In the genomic region with DNA sequence AAGGTAGTCTGAATTCAATTTTAAA, we compare ENCODE assay signal across 8 mouse cellular contexts. TPM values are rescaled to one million over a fixed set of nuclear protein-coding genes. Genes with fewer than 3 reads are reported as not detected.
DNase-seq lines count a peak whose midpoint lies in the region; ATAC-seq and TF ChIP-seq lines count a peak whose summit lies in the region.

Gene Cish (plus strand): TSS at position 11 of the 25 bp plus-strand sequence.

- DNase-seq in spleen, adult 2 months (ENCODE audit: low read depth in 1 of 2, low spot score in 2 of 2): no peak
- DNase-seq in spleen, postnatal 14 days (ENCODE audit: low spot score in 2 of 2): no peak
- no peak for DNase-seq in forebrain, embryonic 11.5 days (ENCODE audit: low spot score)
- no peak for DNase-seq in right cerebral cortex, postnatal 36 days (ENCODE audit: low spot score in 2 of 2)
- DNase-seq in right cerebral cortex, adult 18-20 months: no peak
- DNase-seq in ovary, postnatal 10 days (ENCODE audit: low spot score): no peak

- no peaks in the 10 kb centered on the region for H3K27me3 ChIP-seq in spleen, adult 2 months (ENCODE audit: control insufficient read depth, insufficient read depth, low read length)
- H3K27me3 ChIP-seq in forebrain, embryonic 11.5 days (ENCODE audit: control insufficient read depth, insufficient read depth, low read length): peaks cover 2% of the 10 kb centered on the region; the same call in 1 of the 2 replicates
- H3K27me3 ChIP-seq in hindbrain, embryonic 16.5 days (replicated peaks; ENCODE audit: control insufficient read depth, insufficient read depth, low read length): no peaks in the 10 kb centered on the region
- peaks cover 5% of the 10 kb centered on the region for H3K27me3 ChIP-seq in myocyte (ENCODE audit: control insufficient read depth, insufficient read depth, insufficient read length)

- peak within 1 kb of the TSS; percentile 78 for H3K4me3 ChIP-seq in spleen, adult 2 months (ENCODE audit: extremely low read depth, insufficient read depth, insufficient read length)
- peak within 1 kb of the TSS; percentile 64 for H3K4me3 ChIP-seq in forebrain, embryonic 11.5 days (ENCODE audit: low read depth, low read length)
- peak within 1 kb of the TSS; percentile 61 for H3K4me3 ChIP-seq in hindbrain, embryonic 16.5 days (ENCODE audit: low read length)
- H3K4me3 ChIP-seq in myocyte: peak within 1 kb of the TSS; percentile 27

- 0 out of 2 replicates have a peak, but pooled peaks cover 3% of the 10 kb centered on the region for H3K4me1 ChIP-seq in spleen, adult 2 months (ENCODE audit: control insufficient read depth, insufficient read depth, insufficient read length)
- peaks cover 3% of the 10 kb centered on the region; the same call in 1 of the 2 replicates for H3K4me1 ChIP-seq in forebrain, embryonic 11.5 days (replicated peaks; ENCODE audit: control insufficient read depth, insufficient read depth, low read length)
- peaks cover 8% of the 10 kb centered on the region for H3K4me1 ChIP-seq in hindbrain, embryonic 16.5 days (ENCODE audit: control insufficient read depth, insufficient read depth, low read depth, low read length)

- H3K4me2 ChIP-seq in forebrain, embryonic 11.5 days (ENCODE audit: low read depth, low read length, severe bottlenecking): peak within 1 kb of the TSS; percentile 92
- H3K4me2 ChIP-seq in hindbrain, embryonic 16.5 days (ENCODE audit: low read length): peak within 1 kb of the TSS; percentile 85
- peak within 1 kb of the TSS; percentile 80 for H3K4me2 ChIP-seq in myocyte (ENCODE audit: low read depth)

- H3K79me2 ChIP-seq in myocyte (ENCODE audit: control insufficient read depth, insufficient read depth): no peaks in the 10 kb centered on the region

- peak within 1 kb of the TSS; percentile 74 for H3K9ac ChIP-seq in forebrain, embryonic 11.5 days (ENCODE audit: low read length)
- H3K9ac ChIP-seq in hindbrain, embryonic 16.5 days (ENCODE audit: low read depth, low read length): peak within 1 kb of the TSS; percentile 76

- no peak within 1 kb of the TSS for H3ac ChIP-seq in myocyte (ENCODE audit: control insufficient read depth, insufficient read length)

- no peaks in the 10 kb centered on the region for H3K9me3 ChIP-seq in forebrain, embryonic 11.5 days (ENCODE audit: control insufficient read depth, low read length)
- H3K9me3 ChIP-seq in hindbrain, embryonic 16.5 days (ENCODE audit: control insufficient read depth, low read length): no peaks in the 10 kb centered on the region

- no peak for TF ChIP-seq POLR2A in spleen, adult 2 months (IDR thresholded peaks at IDR 0.05; ENCODE audit: low read depth, low read length)
- TF ChIP-seq POLR2A in myocyte (IDR thresholded peaks at IDR 0.05; ENCODE audit: insufficient read length, low read depth): no peak

- H3K27ac ChIP-seq in spleen, adult 2 months (ENCODE audit: insufficient read depth, low read length): peak within 1 kb of the TSS; percentile 55
- no peak within 1 kb of the TSS for H3K27ac ChIP-seq in forebrain, embryonic 11.5 days (ENCODE audit: low read depth, low read length)
- peak within 1 kb of the TSS; percentile 18; the same call in 1 of the 2 replicates for H3K27ac ChIP-seq in hindbrain, embryonic 16.5 days (ENCODE audit: low read depth, low read length)

- ATAC-seq in forebrain, embryonic 11.5 days (replicated peaks; ENCODE audit: low FRiP score): no peak
- no peak for ATAC-seq in hindbrain, embryonic 16.5 days

- H3K36me3 ChIP-seq in spleen, adult 2 months (ENCODE audit: control insufficient read depth, insufficient read depth, low read length): no peaks in the 10 kb centered on the region
- no peaks in the 10 kb centered on the region for H3K36me3 ChIP-seq in forebrain, embryonic 11.5 days (ENCODE audit: control insufficient read depth, insufficient read depth, low read length)
- H3K36me3 ChIP-seq in hindbrain, embryonic 16.5 days (ENCODE audit: control insufficient read depth, insufficient read depth, low read length): peaks cover 5% of the 10 kb centered on the region; the same call in 1 of the 2 replicates
- H3K36me3 ChIP-seq in myocyte (ENCODE audit: control insufficient read depth, insufficient read depth): no peaks in the 10 kb centered on the region

- no peak for TF ChIP-seq CTCF in spleen, adult 2 months (IDR thresholded peaks at IDR 0.05; ENCODE audit: extremely low read depth, insufficient read depth, insufficient read length, insufficient replicate concordance)

TF ChIP-seq in myocyte, 11 proteins besides CTCF, POLR2A, EP300 and RAD21:
- no peak for TF ChIP-seq E2F4 (IDR thresholded peaks at IDR 0.05; ENCODE audit: insufficient read depth)
- TF ChIP-seq MAX (IDR thresholded peaks at IDR 0.05; ENCODE audit: low read depth): no peak
- no peak for TF ChIP-seq TCF3 (IDR thresholded peaks at IDR 0.05; ENCODE audit: insufficient read length, low read depth)
- TF ChIP-seq POLR2AphosphoS2 (IDR thresholded peaks at IDR 0.05; ENCODE audit: insufficient read length, low read depth): no peak
- no peak for TF ChIP-seq MYOG (IDR thresholded peaks at IDR 0.05; ENCODE audit: control insufficient read depth in 1 of 3, insufficient read depth in 1 of 3, insufficient read length in 2 of 3, low read depth in 2 of 3)
- TF ChIP-seq CEBPB (IDR thresholded peaks at IDR 0.05; ENCODE audit: insufficient read depth, poor library complexity, severe bottlenecking): no peak
- no peak for TF ChIP-seq USF1 (IDR thresholded peaks at IDR 0.05; ENCODE audit: low read depth)
- no peak for TF ChIP-seq TCF12 (IDR thresholded peaks at IDR 0.05; ENCODE audit: insufficient read depth, poor library complexity, severe bottlenecking)
- TF ChIP-seq REST (IDR thresholded peaks at IDR 0.05; ENCODE audit: insufficient read depth, insufficient read length): no peak

RNA-seq across cellular contexts. Expression of gene Cish, which starts in this region (rescaled TPM):
- polyA plus RNA-seq in spleen, adult 2 months (2012; rRNA removed): 9.3 and 13.3 TPM in 2 replicates
- 6.5 and 7.4 TPM in 2 replicates for polyA plus RNA-seq in forebrain, embryonic 11.5 days (2014; fragmentation: Nextera tagmentation; extraction: Ambion mirVana)
- polyA plus RNA-seq in hindbrain, embryonic 16.5 days (2015; fragmentation: Nextera tagmentation; extraction: Ambion mirVana): 10.9 and 13.7 TPM in 2 replicates
- polyA plus RNA-seq in myocyte (2012; fragmentation: generic; extraction: Trizol): 0.64 TPM

Comparison
In these comparisons a context has a peak if more than half of its experiments do, and no peak if none do; other contexts are left out.
1. H3K4me3 ChIP-seq: peak in every context shown above with its lines; median percentile 78 in spleen, adult 2 months; 64 in forebrain, embryonic 11.5 days; 61 in hindbrain, embryonic 16.5 days; 27 in myocyte.